In genomic region chr12:73110431-73111111, GRCm38 (mm10) we compare ENCODE assay signal across 8 mouse cellular contexts. TPM values are rescaled to one million over a fixed set of nuclear protein-coding genes. Genes with fewer than 3 reads are reported as not detected.
DNase-seq lines count a peak whose midpoint lies in the region; ATAC-seq lines count a peak whose summit lies in the region.

No protein-coding gene starts in this region.

- no peak overlapping the region for H3K27ac ChIP-seq in heart, embryonic 12.5 days (ENCODE audit: poor library complexity, severe bottlenecking)
- H3K27ac ChIP-seq in forebrain, embryonic 13.5 days = no peak overlapping the region

- peak overlapping the region; percentile 100 for H3K4me2 ChIP-seq in heart, embryonic 12.5 days
- H3K4me2 ChIP-seq in forebrain, embryonic 13.5 days = peak overlapping the region; percentile 99

- H3K9me3 ChIP-seq in heart, embryonic 12.5 days (replicated peaks) = no peaks in the 10 kb centered on the region
- no peaks in the 10 kb centered on the region for H3K9me3 ChIP-seq in forebrain, embryonic 13.5 days (replicated peaks)

- H3K36me3 ChIP-seq in heart, embryonic 12.5 days = peaks cover 7% of the 10 kb centered on the region
- no peaks in the 10 kb centered on the region for H3K36me3 ChIP-seq in forebrain, embryonic 13.5 days (ENCODE audit: poor library complexity, severe bottlenecking)

- intact Hi-C loops in heart, postnatal 25 days (cut with DNase I) = loop anchor here (5.0 kb wide), 2 partner anchors 63 to 177 kb away; partner anchors contain the start of genes Slc38a6 and Trmt5

- 7% methylated on average over 23 of the region's 23 CpGs for WGBS in heart, embryonic 12.5 days
- WGBS in forebrain, embryonic 13.5 days = 4% methylated on average over 23 of the region's 23 CpGs

- DNase-seq in heart, postnatal 25 days (ENCODE audit: low spot score) = no peak
- DNase-seq in ZHBTc4 (ENCODE audit: low read depth, low spot score) = peak; percentile 62
- DNase-seq in kidney, adult 18-20 months = peak; percentile 50
- DNase-seq in lung, postnatal 10 days = peak; percentile 6
- peak; percentile 21 for DNase-seq in urinary bladder, postnatal 25 days (ENCODE audit: low spot score)

- ATAC-seq in heart, embryonic 12.5 days (ENCODE audit: insufficient number of reproducible peaks, low FRiP score) = peak; percentile 67
- ATAC-seq in forebrain, embryonic 13.5 days = no peak
- ATAC-seq in frontal cortex, adult (ENCODE audit: low TSS enrichment) = no peak

- no peaks in the 10 kb centered on the region for H3K27me3 ChIP-seq in heart, embryonic 12.5 days (replicated peaks)
- H3K27me3 ChIP-seq in forebrain, embryonic 13.5 days = peaks cover 27% of the 10 kb centered on the region

- H3K9ac ChIP-seq in heart, embryonic 12.5 days = peak overlapping the region; percentile 86
- 0 out of 2 replicates have a peak overlapping the region, but pooled peaks have one; percentile 21 for H3K9ac ChIP-seq in forebrain, embryonic 13.5 days

- peak overlapping the region; percentile 82 for H3K4me3 ChIP-seq in heart, embryonic 12.5 days
- peak overlapping the region; percentile 70 for H3K4me3 ChIP-seq in forebrain, embryonic 13.5 days

- H3K4me1 ChIP-seq in heart, embryonic 12.5 days (replicated peaks) = peaks cover 18% of the 10 kb centered on the region
- H3K4me1 ChIP-seq in forebrain, embryonic 13.5 days = peaks cover 22% of the 10 kb centered on the region

RNA-seq across cellular contexts. Expression of gene Six4, which starts 2.7 kb away (rescaled TPM):
- polyA plus RNA-seq in heart, embryonic 12.5 days (2016; fragmentation: Nextera tagmentation; extraction: Ambion mirVana) = 1.8 and 2.1 TPM in 2 replicates
- total RNA-seq in heart, postnatal 25 days (2021) = 1 to 10 TPM; 3.4 to 4.3 TPM
- 0.89 and 1.0 TPM in 2 replicates for polyA plus RNA-seq in forebrain, embryonic 13.5 days (2015; fragmentation: Nextera tagmentation; extraction: Ambion mirVana)

RNA-seq across cellular contexts. Expression of gene Mnat1, which starts 12.9 kb away (rescaled TPM):
- 23.9 and 26.3 TPM in 2 replicates for polyA plus RNA-seq in heart, embryonic 12.5 days (2016; fragmentation: Nextera tagmentation; extraction: Ambion mirVana)
- 10 to 100 TPM; 18.6 to 18.7 TPM for total RNA-seq in heart, postnatal 25 days (2021)
- 20.8 and 21.6 TPM in 2 replicates for polyA plus RNA-seq in forebrain, embryonic 13.5 days (2015; fragmentation: Nextera tagmentation; extraction: Ambion mirVana)

RNA-seq across cellular contexts. Expression of gene Six1, which starts 56.9 kb away (rescaled TPM):
- 0.45 and 0.67 TPM in 2 replicates for polyA plus RNA-seq in heart, embryonic 12.5 days (2016; fragmentation: Nextera tagmentation; extraction: Ambion mirVana)
- 1 to 10 TPM in 1 of 2 experiments, under 1 TPM in 1; 0.81 to 1.0 TPM for total RNA-seq in heart, postnatal 25 days (2021)
- 0.22 and 0.42 TPM in 2 replicates for polyA plus RNA-seq in forebrain, embryonic 13.5 days (2015; fragmentation: Nextera tagmentation; extraction: Ambion mirVana)
